Mouse (Mus musculus) MEL (cell line): ENCODE results near the gene Psen1.

Source experiments
- CTCF ChIP-seq, 3 experiments: IDR thresholded peaks in 2 of 3; conservative IDR thresholded peaks in 1 of 3; 2 replicates each; pipeline ENCODE4 v1.5.1; 2011 to 2012; ENCODE audit warnings: low read length in 3 of 3, low read depth in 2 of 3, mild to moderate bottlenecking in 2 of 3, improper control_type of control experiment in 1 of 3, inconsistent platforms in 1 of 3, mixed read lengths in 1 of 3, moderate library complexity in 1 of 3; ENCODE audit not compliant: control insufficient read depth in 1 of 3, insufficient read depth in 1 of 3, poor library complexity in 1 of 3, severe bottlenecking in 1 of 3
- E2F4 ChIP-seq: IDR thresholded peaks from 2 replicates; pipeline ENCODE4 v1.6.1; 2011; ENCODE audit warnings: low read depth, low read length, improper control_type of control experiment, borderline replicate concordance
- EP300 ChIP-seq, 2 experiments: IDR thresholded peaks; 2 replicates each; pipeline ENCODE4 v1.6.1; 2011; ENCODE audit warnings: improper control_type of control experiment in 2 of 2, low read length in 2 of 2, low read depth in 1 of 2, mild to moderate bottlenecking in 1 of 2
- ETS1 ChIP-seq: IDR thresholded peaks from 2 replicates; pipeline ENCODE4 v1.6.1; 2012; ENCODE audit warnings: low read depth, mild to moderate bottlenecking, inconsistent platforms, low read length, improper control_type of control experiment, moderate library complexity
- MAX ChIP-seq: IDR thresholded peaks from 2 replicates; pipeline ENCODE4 v1.6.1; 2011; ENCODE audit warnings: low read length, improper control_type of control experiment
- MXI1 ChIP-seq: IDR thresholded peaks from 2 replicates; pipeline ENCODE4 v1.6.1; 2011; ENCODE audit warnings: mild to moderate bottlenecking, low read depth, low read length, improper control_type of control experiment
- MYC ChIP-seq: IDR thresholded peaks from 2 replicates; pipeline ENCODE4 v1.6.1; 2011; ENCODE audit warnings: low read depth, mild to moderate bottlenecking, low read length, improper control_type of control experiment, moderate library complexity
- POLR2A ChIP-seq, 2 experiments: IDR thresholded peaks; 2 replicates each; pipeline ENCODE4 v1.6.1; 2011 to 2012; ENCODE audit warnings: low read length in 2 of 2, mild to moderate bottlenecking in 2 of 2, control low read depth in 1 of 2, improper control_type of control experiment in 1 of 2, low read depth in 1 of 2, moderate library complexity in 1 of 2; ENCODE audit not compliant: control insufficient read depth in 1 of 2, insufficient read depth in 1 of 2, poor library complexity in 1 of 2
- POLR2AphosphoS2 ChIP-seq: IDR thresholded peaks from 2 replicates; pipeline ENCODE4 v1.6.1; 2011; ENCODE audit warnings: low read length, improper control_type of control experiment
- RCOR1 ChIP-seq: IDR thresholded peaks from 2 replicates; pipeline ENCODE4 v1.6.1; 2012; ENCODE audit warnings: low read depth, mild to moderate bottlenecking, inconsistent platforms, low read length, improper control_type of control experiment
- USF1 ChIP-seq: IDR thresholded peaks from 2 replicates; pipeline ENCODE4 v1.6.1; 2014; ENCODE audit warnings: low read depth, mild to moderate bottlenecking, inconsistent platforms, low read length, improper control_type of control experiment, moderate library complexity
- USF2 ChIP-seq, 2 experiments: IDR thresholded peaks; 2 replicates each; pipeline ENCODE4 v1.6.1; 2011 to 2012; ENCODE audit warnings: improper control_type of control experiment in 2 of 2, low read length in 2 of 2, borderline replicate concordance in 1 of 2, inconsistent platforms in 1 of 2, low read depth in 1 of 2, mild to moderate bottlenecking in 1 of 2; ENCODE audit not compliant: insufficient read depth in 1 of 2

DNA sequence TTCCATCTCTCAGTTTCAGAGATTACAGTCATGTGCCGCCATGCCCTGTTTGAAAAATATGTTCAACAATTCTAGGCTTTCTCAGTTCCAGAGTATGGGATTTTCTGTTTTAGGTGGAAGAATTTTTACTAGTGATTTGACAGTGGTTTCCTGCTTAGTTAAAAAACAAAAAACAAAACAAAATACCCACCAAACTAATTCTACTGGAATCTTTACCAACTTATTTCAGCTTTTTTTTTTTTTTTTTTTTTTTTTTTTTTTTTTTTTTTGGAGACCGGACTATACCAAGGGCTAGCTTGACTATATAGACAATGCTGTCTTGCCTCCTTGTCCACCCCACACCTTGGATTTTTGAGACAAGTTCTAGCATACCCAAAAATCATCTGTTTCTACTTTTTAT, 46.7 kb upstream of the Psen1 start:
- TF ChIP-seq USF2 (IDR thresholded peaks at IDR 0.05; ENCODE audit: borderline replicate concordance in 1 of 2, insufficient read depth in 1 of 2, low read depth in 1 of 2, low read length in 2 of 2) = no peak
- TF ChIP-seq MXI1 = no peak
- TF ChIP-seq POLR2A (IDR thresholded peaks at IDR 0.05; ENCODE audit: control insufficient read depth in 1 of 2, insufficient read depth in 1 of 2, low read depth in 1 of 2, low read length in 2 of 2, poor library complexity in 1 of 2) = no peak
- TF ChIP-seq EP300 (IDR thresholded peaks at IDR 0.05; ENCODE audit: low read depth in 1 of 2, low read length in 2 of 2) = no peak
- no peak for TF ChIP-seq RCOR1
- TF ChIP-seq MYC = no peak
- no peak for TF ChIP-seq USF1
- TF ChIP-seq CTCF (IDR thresholded peaks at IDR 0.05 in 2 of 3, conservative IDR thresholded peaks at IDR 0.05 in 1 of 3; ENCODE audit: control insufficient read depth in 1 of 3, insufficient read depth in 1 of 3, low read depth in 2 of 3, low read length in 3 of 3, poor library complexity in 1 of 3, severe bottlenecking in 1 of 3) = no peak
- no peak for TF ChIP-seq MAX
- no peak for TF ChIP-seq POLR2AphosphoS2
- no peak for TF ChIP-seq E2F4
- no peak for TF ChIP-seq ETS1
